Mouse (Mus musculus): ENCODE results near the gene Fbxw5.

DNA sequence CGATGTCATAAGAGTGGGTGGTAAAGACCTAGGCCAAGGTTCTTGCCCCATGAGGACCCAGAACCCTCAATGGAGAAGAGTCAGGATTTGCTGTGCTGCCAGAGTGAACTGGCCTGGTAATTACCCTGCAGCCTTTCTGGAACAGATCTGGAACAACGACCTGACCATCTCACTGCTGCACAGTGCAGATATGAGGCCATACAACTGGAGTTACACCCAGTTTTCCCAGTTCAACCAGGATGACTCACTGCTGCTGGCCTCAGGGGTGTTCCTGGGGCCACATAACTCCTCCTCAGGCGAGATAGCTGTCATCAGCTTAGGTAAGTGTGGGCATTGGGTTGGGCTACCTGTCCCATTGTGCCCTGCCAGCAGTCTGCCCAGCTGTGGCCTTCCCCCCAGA is 2.2 kb downstream of the Fbxw5 start:
- no peak for TF ChIP-seq CTCF (IDR thresholded peaks at IDR 0.05; ENCODE audit: extremely low read depth, insufficient read depth, insufficient read length, insufficient replicate concordance)
- TF ChIP-seq POLR2A (IDR thresholded peaks at IDR 0.05; ENCODE audit: low read depth, low read length): no peak
